Mouse (Mus musculus) liver, embryonic 14.5 days (tissue): ENCODE measurements around the gene Meioc.

Experiments used
- CTCF ChIP-seq: IDR thresholded peaks from 2 replicates; pipeline ENCODE4 v1.5.1; 2016; ENCODE audit warnings: antibody characterized with exemption, low read depth, control low read depth
- EP300 ChIP-seq: IDR thresholded peaks from 2 replicates; pipeline ENCODE4 v1.6.1; 2016; ENCODE audit warnings: antibody characterized with exemption, low read depth

- TF ChIP-seq CTCF = no peak
- no peak for TF ChIP-seq EP300
Observed at GRCm38 (mm10) chr11:102656931-102657330, 6.6 kb upstream of the Meioc start.
